Mouse (Mus musculus) macrophage (primary cell): ENCODE data around the gene Smyd5. TPM values are rescaled to one million over a fixed set of nuclear protein-coding genes. Genes with fewer than 3 reads are reported as not detected.
"Not testable (repeated sequence)": the region's sequence is repeated elsewhere in the genome, so short reads cannot be mapped to it uniquely, and the experiment has no call there.

ENCODE experiments used
- H3K27ac ChIP-seq: fragments of 350-480 bp; formaldehyde crosslinking; 2 replicates; pipeline ENCODE4 v1.9.0; 2021
- H3K36me3 ChIP-seq: fragments of 350-480 bp; formaldehyde crosslinking; 2 replicates; pipeline ENCODE4 v1.9.0; 2021; ENCODE audit errors: inconsistent target
- H3K4me3 ChIP-seq: fragments of 350-480 bp; formaldehyde crosslinking; 2 replicates; pipeline ENCODE4 v1.9.0; 2021; ENCODE audit errors: inconsistent target
- H3K79me2 ChIP-seq: fragments of 350-480 bp; formaldehyde crosslinking; 2 replicates; pipeline ENCODE4 v1.9.0; 2021; ENCODE audit errors: inconsistent target
- WGBS: methylation state at CpG from one replicate; pipeline ENCODE4 v1.1.7; 2026; ENCODE audit warnings: inconsistent platforms; ENCODE audit not compliant: missing documents; 5-methylcytosine and 5-hydroxymethylcytosine counted together
- polyA plus RNA-seq: library from polyadenylated mRNA; stranded (reverse); fragments of 250-400 nt; gene quantifications from 3 replicates; pipeline ENCODE4 v1.2.4, GENCODE M21; 2018; ENCODE audit warnings: inconsistent platforms

Gene Smyd5
- polyA plus RNA-seq, 1 experiment from 2014 or later, result 17.2 TPM

DNA sequence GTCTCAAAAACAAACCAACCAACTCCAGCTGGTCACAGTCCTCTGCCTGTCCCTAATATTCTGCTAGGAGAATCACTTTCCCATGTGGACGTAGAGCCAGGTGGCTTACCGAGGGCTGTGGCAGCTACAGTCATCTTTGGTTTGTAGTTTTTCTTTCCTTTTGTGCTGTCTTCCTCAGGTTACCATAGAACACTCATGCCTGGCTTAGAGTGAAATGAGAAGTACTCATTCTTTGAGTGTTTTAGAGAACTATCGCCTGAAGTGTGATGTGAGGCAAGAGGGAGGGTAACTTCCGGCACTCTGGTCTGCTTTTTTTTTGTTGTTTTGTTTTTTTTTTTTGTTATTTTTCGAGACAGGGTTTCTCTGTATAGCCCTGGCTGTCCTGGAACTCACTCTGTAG is 2.1 kb downstream of the Smyd5 start:
- Histone ChIP-seq H3K27ac (peak overlapping the region; percentile 36), H3K4me3 (no peak overlapping the region)

DNA sequence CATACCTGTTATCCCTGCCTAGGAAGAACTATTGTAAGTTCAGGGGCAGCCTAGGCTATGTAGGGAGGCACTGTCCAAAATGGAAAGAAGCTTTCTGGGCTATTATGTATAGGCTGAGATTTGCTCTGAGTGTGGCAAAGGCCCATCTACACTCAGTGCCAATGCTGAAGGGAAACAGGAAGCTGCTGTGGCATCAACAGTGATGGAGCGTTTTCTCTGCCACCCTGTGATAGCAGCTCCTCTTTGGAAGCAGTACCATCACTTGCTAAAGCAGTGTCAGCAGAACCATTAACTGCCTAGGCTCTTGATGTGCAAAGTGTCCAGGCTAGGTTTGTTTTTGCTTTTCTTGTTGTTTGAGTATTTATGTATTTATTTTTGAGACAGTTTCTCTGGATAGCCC is 4.4 kb downstream of the Smyd5 start:
- 0% methylated on average over 1 of the region's 1 CpGs for WGBS
- no peak overlapping the region for H3K27ac ChIP-seq

More for the DNA sequence above, 2.1 kb downstream of the Smyd5 start:
- Histone ChIP-seq H3K36me3 (0 out of 2 replicates have a peak, but pooled peaks cover 4% of the 10 kb centered on the region), H3K79me2 (peaks cover 37% of the 10 kb centered on the region)
- 10% methylated on average over 4 of the region's 5 CpGs for WGBS

DNA sequence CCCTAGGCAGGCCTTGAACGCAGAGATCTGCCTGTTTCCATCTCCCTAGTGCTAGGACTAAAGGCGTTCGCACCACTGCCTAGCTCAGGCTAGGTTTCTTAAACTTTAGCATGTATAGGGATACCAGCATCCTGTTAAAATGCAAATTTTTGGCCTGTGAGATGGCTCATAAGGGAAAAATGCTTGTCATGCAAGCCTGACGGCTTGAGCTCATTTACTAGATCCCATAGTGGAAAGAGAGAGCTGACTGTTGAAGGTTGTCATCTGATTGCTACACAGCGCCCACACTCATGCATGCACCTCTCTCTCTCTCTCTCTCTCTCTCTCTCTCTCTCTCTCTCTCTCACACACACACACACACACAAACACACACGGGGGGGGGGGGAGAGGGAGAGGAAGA is 4.8 kb downstream of the Smyd5 start:
- Histone ChIP-seq H3K27ac (no peak overlapping the region), H3K79me2 (peaks cover 37% of the 10 kb centered on the region), H3K36me3 (peaks cover 15% of the 10 kb centered on the region; the same call in 1 of the 2 replicates), H3K4me3 (no peak overlapping the region)
- 96% methylated on average over 5 of the region's 6 CpGs for WGBS

More for the DNA sequence above, 4.4 kb downstream of the Smyd5 start:
- peaks cover 37% of the 10 kb centered on the region for H3K79me2 ChIP-seq
- H3K36me3 ChIP-seq, result peaks cover 15% of the 10 kb centered on the region; the same call in 1 of the 2 replicates
- H3K4me3 ChIP-seq, result no peak overlapping the region

DNA sequence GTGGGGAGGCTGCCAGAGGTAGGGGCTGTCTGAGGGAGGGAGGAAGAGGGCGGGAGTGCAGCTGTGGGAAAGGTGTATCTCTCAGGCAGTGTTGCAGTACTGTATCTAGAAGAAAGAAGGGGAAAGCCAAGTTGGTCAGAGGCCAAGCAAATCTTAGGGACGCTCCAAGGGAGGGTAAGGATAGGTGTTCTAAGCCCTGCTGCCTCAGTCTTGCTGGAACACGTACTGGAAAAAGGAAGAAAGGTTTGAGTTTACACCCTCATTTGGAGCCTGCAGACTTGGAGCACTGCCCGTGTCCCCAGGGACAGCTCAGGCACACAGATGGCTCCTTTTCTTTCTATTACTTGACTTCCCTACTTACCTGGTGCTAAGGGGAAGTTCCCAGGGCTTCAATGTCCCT is 9.4 kb downstream of the Smyd5 start:
- H3K36me3 ChIP-seq, result peaks cover 26% of the 10 kb centered on the region; the same call in 1 of the 2 replicates
- H3K27ac ChIP-seq, result no peak overlapping the region
- H3K79me2 ChIP-seq, result peaks cover 16% of the 10 kb centered on the region; the same call in 1 of the 2 replicates
- whole genome bisulfite sequencing, result 87% methylated on average over 4 of the region's 4 CpGs
- H3K4me3 ChIP-seq, result no peak overlapping the region

DNA sequence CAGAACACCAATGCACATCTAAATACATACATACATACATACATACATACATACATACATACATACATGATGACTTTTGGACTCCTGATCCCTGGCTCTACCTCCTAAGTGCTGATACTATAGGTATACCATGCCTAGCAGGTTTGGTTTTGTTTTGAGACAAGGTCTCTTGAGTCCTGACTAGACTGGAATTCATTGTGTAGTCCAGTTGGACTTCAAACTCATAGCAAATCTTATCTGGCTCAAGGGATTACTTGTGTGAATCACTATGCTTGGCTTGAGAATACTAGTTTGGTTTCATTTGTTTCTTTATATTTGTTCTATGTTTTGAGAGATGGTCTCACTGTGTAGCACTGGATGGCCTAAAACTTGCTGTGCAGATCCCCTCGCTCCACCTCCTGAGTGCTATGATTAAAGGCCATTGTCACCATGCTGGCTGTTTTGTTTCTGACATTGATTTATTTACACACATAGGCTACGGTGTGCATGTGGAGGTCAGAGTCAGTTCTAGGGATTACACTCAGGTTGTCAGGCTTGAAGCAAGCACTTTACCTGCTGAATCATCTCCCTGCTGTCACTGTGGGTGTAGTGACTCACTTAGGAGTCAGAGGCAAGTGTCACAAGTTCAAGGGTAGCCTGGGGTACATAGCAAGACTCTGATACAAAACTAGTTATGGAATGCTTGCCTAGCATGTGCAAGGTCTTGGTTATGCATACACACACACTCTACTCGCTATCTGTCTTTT is 11.9 kb downstream of the Smyd5 start:
- no peaks in the 10 kb centered on the region for H3K79me2 ChIP-seq
- no peak overlapping the region for H3K27ac ChIP-seq
- peaks cover 24% of the 10 kb centered on the region; the same call in 1 of the 2 replicates for H3K36me3 ChIP-seq
- 92% methylated on average over 3 of the region's 3 CpGs for WGBS
- no peak overlapping the region for H3K4me3 ChIP-seq

DNA sequence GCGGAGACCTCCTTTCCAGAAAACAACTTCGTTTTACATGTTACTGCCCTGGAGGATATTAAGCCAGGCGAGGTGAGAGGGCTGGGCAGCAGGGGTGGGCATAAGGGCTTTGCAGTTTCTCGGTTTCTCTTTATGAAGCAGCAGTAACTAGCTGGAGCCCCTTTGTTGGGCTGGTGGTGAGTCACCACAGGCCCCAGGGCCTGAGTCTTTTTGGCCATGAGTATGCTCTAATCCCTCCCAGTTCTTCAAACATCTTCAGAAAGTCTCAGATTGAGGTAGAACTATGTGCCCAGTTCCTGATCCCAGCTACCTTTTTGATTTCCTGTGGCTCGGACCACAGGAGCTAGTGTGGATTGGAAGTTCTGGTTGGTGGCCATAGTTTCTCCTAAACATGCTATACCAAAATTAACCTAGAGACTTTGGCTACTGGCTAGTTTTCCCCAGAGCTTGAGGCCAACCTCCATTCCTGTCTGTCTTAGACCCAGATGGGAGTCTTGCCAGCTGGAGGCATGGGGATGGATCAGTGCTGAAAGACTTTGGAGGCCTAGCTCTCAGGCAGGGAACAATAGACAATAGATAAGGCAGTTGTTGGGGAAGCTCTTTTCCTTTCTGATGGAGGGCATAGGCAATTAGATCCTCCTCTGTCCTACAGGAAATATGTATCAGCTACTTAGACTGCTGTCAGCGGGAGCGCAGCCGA is 12.6 kb downstream of the Smyd5 start:
- H3K36me3 ChIP-seq, result peaks cover 16% of the 10 kb centered on the region; the same call in 1 of the 2 replicates

DNA sequence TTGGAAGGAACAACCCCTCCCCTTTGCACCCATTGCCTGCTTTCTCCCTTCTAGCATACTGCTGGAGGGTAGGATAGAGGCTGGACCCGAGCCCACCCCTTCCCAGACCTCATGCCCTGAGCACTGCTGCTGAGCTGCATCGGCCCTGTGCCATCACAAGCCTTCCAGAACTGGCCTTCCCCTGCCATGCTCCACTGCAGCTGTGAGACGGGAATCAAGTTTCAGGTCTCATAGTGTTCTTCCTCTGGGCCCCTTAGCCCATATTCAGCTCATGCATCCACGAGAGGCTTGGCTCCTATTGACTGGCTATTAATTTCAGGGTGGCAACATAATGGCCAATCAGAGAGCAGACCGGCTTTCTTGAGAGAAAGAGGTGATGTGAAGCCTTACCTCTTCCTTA is 13.5 kb downstream of the Smyd5 start:
- Histone ChIP-seq H3K4me3 (no peak overlapping the region), H3K79me2 (no peaks in the 10 kb centered on the region), H3K27ac (no peak overlapping the region), H3K36me3 (peaks cover 11% of the 10 kb centered on the region; the same call in 1 of the 2 replicates)
- 95% methylated on average over 5 of the region's 5 CpGs for WGBS

More for the DNA sequence above, 12.6 kb downstream of the Smyd5 start:
- Histone ChIP-seq H3K79me2 (no peaks in the 10 kb centered on the region), H3K4me3 (no peak overlapping the region), H3K27ac (no peak overlapping the region)
- WGBS, result 94% methylated on average over 8 of the region's 8 CpGs

DNA sequence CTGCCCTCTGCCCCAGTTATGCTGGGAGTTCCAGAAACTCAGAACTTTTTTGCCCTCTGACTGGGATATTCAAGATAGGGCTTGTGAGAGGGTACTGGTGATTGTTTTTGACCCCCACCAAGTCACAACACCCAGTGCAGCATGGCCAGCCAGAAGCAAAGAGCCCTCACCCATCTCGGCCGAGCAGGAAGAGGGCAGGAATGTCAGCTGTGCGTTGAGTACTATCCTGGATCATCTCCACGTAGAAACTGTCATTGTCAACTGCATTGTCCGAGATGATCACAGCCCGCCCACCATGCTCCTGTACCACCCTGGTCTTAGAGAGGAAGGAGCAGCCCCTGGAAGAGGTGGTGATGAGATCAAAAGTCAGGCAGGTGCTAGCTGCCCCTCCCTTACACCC is 15.6 kb downstream of the Smyd5 start:
- no peak overlapping the region for H3K4me3 ChIP-seq
- WGBS, result 96% methylated on average over 6 of the region's 6 CpGs
- H3K36me3 ChIP-seq, result peaks cover 11% of the 10 kb centered on the region; the same call in 1 of the 2 replicates
- H3K79me2 ChIP-seq, result peaks cover 5% of the 10 kb centered on the region
- H3K27ac ChIP-seq, result no peak overlapping the region

DNA sequence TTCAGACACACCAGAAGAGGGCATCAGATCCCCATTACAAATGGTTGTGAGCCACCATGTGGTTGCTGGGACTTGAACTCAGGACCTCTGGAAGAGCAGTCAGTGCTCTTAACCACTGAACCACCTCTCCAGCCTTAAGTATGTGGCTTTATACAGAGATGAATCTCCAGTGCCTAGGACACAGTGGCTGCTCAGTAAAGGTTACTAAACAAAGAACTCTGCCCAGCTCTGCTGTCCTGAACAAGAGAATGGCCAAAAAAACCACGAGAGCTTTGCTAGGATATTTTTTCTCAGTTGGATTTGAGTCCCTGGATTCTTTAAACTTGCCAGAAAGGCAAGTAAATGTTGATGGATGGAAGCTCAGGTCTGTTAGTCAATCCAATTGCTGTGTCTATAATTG is 18.4 kb downstream of the Smyd5 start:
- 100% methylated on average over 1 of the region's 1 CpGs for WGBS
- Histone ChIP-seq H3K36me3 (peaks cover 10% of the 10 kb centered on the region; the same call in 1 of the 2 replicates), H3K79me2 (peaks cover 33% of the 10 kb centered on the region)
- not testable (repeated sequence) for H3K27ac ChIP-seq, H3K4me3 ChIP-seq

DNA sequence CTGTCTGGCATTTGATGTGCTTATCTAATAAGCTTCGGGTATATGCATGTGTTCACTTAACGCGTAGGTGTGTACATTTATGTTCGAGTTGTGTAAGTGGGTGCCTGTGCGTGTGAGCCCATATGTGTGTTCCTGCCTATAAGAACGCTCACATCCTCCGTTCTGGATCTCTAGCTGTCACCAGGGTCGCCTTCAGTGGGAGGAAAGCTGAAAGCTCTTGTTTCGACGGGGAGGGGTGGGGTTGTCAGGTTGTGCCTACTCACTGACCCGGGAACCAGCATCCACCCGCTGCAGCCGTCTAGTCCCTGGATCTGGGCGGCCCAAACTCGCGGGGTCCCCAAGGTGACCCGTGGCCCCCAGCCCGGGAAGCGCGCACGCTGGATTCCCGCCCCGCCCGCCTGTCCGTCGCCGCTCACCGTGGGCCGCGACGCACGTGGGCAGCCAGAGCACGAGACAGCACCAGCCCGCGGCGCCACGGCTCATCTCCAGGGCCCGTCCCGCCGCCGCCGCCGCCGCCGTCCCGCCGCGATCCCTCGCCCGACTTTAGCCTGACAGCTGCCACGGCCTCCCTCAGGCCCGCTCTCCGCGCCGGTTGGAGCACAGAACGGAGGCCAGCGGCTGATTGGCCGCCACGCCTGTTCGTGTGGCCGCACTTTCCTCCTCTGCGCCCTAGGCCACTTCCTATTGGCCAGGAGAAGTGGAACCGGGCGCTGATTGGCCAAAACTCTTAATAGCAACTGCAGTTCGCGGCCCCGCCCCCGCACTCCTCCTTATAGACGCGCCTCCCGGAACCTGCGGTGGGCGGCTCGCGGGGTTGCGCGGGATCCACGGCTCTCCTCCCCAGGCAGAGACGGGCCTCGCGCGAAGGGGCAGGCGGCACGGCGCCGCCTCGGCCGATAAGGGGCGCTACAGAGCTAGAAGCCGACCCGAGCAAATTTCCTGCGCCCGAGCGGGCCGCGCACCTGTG is 19.2 kb downstream of the Smyd5 start, which contains the start of gene Cct7:
Gene Cct7, plus strand, starts transcription at position 818 of the 967 bp plus-strand sequence.
- peak within 1 kb of the TSS; percentile 93 for H3K4me3 ChIP-seq
- H3K36me3 ChIP-seq, result peaks cover 2% of the 10 kb centered on the region; the same call in 1 of the 2 replicates
- peaks cover 42% of the 10 kb centered on the region for H3K79me2 ChIP-seq
- H3K27ac ChIP-seq, result peak within 1 kb of the TSS; percentile 88
- WGBS, result 2% methylated on average over 95 of the region's 96 CpGs

DNA sequence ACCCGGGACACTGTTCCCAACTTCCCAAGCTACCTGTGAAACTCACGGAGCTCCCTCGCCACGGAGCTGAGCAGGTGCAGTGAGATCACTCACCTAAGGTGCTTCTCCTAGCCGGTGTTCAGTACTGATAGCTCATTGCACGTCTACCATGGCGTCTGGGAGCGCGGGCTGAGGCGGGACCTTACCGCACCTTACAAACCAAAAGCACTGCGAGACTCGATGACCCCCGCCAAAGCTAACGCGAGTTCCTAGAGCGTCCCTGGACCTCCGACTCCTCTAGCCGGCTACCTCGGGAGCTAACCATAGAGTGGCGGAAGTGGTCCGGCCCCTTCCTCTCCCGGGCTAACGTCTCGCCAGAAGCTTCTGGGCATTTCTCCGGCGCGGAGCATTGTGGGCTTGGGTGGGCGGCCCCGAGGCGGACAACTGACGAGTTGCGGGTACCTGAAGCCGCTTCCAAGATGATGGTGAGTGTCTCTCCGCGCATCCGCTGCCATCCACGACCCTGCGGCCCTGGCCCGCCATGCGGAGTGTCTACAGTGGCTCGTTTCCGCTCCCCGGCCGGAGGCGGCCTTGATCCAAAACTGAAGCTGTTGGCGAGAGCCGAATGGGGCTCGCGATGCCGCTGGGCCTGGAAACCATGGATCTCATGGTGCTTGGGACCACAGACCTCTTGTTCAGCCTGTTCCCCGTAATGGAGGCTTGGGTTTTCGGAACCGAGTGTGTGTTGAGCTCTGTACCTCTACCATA is 20.0 kb downstream of the Smyd5 start, which contains the start of gene Pradc1:
Gene Pradc1, minus strand, starts transcription at position 307 of the 747 bp plus-strand sequence.
- H3K36me3 ChIP-seq, result no peaks in the 10 kb centered on the region
- peaks cover 50% of the 10 kb centered on the region for H3K79me2 ChIP-seq
- H3K4me3 ChIP-seq, result peak within 1 kb of the TSS; percentile 93
- 0% methylated on average over 53 of the region's 54 CpGs for WGBS
- peak within 1 kb of the TSS; percentile 88 for H3K27ac ChIP-seq

DNA sequence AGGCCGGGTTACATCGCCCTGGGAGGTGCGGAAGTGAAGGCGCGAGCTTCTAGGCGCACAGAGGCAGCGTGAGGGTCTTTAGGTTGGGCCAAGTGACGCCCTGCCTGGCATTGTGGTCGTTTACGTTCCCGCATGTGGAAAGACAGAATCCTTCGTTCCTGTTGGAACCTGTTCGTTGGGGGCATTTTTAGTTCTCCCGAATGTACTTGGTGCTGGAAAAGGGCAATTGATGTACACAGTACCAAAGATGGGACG is 20.5 kb downstream of the Smyd5 start:
- H3K79me2 ChIP-seq, result peaks cover 55% of the 10 kb centered on the region
- peak overlapping the region; percentile 93 for H3K4me3 ChIP-seq
- WGBS, result under 1% methylated on average over 15 of the region's 15 CpGs
- H3K36me3 ChIP-seq, result no peaks in the 10 kb centered on the region
- H3K27ac ChIP-seq, result peak overlapping the region; percentile 88

DNA sequence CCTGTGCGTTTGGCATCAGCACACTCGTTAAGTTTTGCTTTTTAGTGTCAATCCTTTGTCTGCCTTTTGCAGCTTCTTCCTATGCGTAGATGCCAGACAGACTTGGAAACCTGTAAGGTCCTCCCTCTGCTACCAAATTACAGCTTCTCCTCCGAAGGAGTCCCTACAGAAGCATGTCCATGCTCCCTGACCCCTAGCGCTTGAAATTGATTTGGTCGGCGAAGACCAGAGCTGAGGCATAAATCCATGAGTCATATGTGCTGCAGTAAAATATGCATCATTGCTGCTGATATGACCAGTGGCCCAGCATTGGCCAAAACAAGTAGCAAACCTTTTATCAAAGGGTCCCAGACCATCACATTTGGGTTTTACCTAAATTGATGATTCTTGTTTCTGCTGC is 21.0 kb downstream of the Smyd5 start:
- H3K36me3 ChIP-seq, result no peaks in the 10 kb centered on the region
- peak overlapping the region; percentile 93 for H3K4me3 ChIP-seq
- H3K79me2 ChIP-seq, result peaks cover 60% of the 10 kb centered on the region
- WGBS, result 5% methylated on average over 7 of the region's 7 CpGs
- H3K27ac ChIP-seq, result peak overlapping the region; percentile 88
